Mouse (Mus musculus) liver, embryonic 14.5 days (tissue): ENCODE measurements around the gene Ccin.

Source experiments
- CTCF ChIP-seq: IDR thresholded peaks from 2 replicates; pipeline ENCODE4 v1.5.1; 2016; ENCODE audit warnings: antibody characterized with exemption, low read depth, control low read depth
- EP300 ChIP-seq: IDR thresholded peaks from 2 replicates; pipeline ENCODE4 v1.6.1; 2016; ENCODE audit warnings: antibody characterized with exemption, low read depth

GRCm38 (mm10) chr4:43971541-43972136 is 11.6 kb upstream of the Ccin start:
- no peak for TF ChIP-seq EP300
- TF ChIP-seq CTCF: no peak
